Mouse (Mus musculus) olfactory bulb, adult 2 months (tissue): Measurements from ENCODE around the gene Smc6.

Experiments
- CTCF ChIP-seq: fragments of 200-500 bp; IDR thresholded peaks from 2 replicates; pipeline ENCODE4 v1.5.1; 2012; ENCODE audit warnings: low read depth, mild to moderate bottlenecking, low read length, moderate library complexity; ENCODE audit not compliant: insufficient read depth
- POLR2A ChIP-seq: fragments of 200-500 bp; IDR thresholded peaks from 2 replicates; pipeline ENCODE4 v1.6.1; 2012; ENCODE audit warnings: mild to moderate bottlenecking, low read depth, low read length, moderate library complexity; ENCODE audit not compliant: insufficient read depth

DNA sequence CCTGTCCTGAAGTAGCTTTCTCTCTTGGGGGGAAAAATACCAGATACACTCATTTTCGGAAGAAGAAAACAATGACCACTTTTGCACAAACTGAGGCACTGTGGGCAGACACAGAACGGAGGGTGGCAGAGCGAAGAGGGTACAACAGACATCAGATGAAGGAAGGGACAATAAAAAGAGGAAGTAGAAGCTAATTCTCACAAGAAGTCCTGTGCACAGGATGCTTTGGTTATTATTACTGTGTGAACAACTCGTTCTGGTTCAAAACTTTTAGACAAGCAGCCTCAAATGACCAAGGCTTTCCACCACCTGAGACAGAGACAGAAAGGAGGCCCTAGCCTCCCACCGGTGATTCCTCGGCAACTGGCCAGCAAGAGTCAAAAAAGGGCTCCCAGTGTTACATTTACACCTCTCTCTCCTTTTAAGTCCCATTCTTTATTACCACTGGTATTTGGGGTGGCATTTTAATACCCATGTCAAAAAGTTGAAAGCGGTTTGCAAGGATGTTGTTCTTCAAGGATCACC is 47.9 kb upstream of the Smc6 start:
- TF ChIP-seq POLR2A = no peak
- TF ChIP-seq CTCF = no peak
